Mouse (Mus musculus) testis, adult 2 months (tissue): ENCODE results near the gene Slc25a21. TPM values are rescaled to one million over a fixed set of nuclear protein-coding genes. Genes with fewer than 3 reads are reported as not detected.
A peak's percentile ranks its signal among the peaks of the same experiment; 100 is the strongest.

ENCODE experiments used
- H3K27ac ChIP-seq: fragments of 200-500 bp; 2 replicates; pipeline ENCODE4 v1.5.1; 2012; ENCODE audit warnings: low read depth, low read length; ENCODE audit not compliant: control insufficient read depth, insufficient read depth
- H3K27me3 ChIP-seq: fragments of 200-500 bp; 2 replicates; pipeline ENCODE4 v1.6.1; 2012; ENCODE audit warnings: mild to moderate bottlenecking, low read length, moderate library complexity; ENCODE audit not compliant: control insufficient read depth, insufficient read depth
- H3K36me3 ChIP-seq: fragments of 200-500 bp; 2 replicates; pipeline ENCODE4 v1.6.1; 2012; ENCODE audit warnings: mild to moderate bottlenecking, low read length; ENCODE audit not compliant: control insufficient read depth, insufficient read depth
- H3K4me1 ChIP-seq: fragments of 200-500 bp; 2 replicates; pipeline ENCODE4 v1.6.1; 2012; ENCODE audit warnings: low read length; ENCODE audit not compliant: control insufficient read depth, insufficient read depth
- H3K4me3 ChIP-seq: fragments of 200-500 bp; 2 replicates; pipeline ENCODE4 v1.5.1; 2012; ENCODE audit warnings: low read depth, mild to moderate bottlenecking, low read length, moderate library complexity, mixed read lengths; ENCODE audit not compliant: control insufficient read depth
- CTCF ChIP-seq: fragments of 200-500 bp; IDR thresholded peaks from 2 replicates; pipeline ENCODE4 v1.5.1; 2012; ENCODE audit warnings: low read depth, mild to moderate bottlenecking, inconsistent platforms, low read length, moderate library complexity; ENCODE audit not compliant: control insufficient read depth, insufficient read depth, insufficient replicate concordance
- POLR2A ChIP-seq: fragments of 200-500 bp; IDR thresholded peaks from 2 replicates; pipeline ENCODE4 v1.6.1; 2012; ENCODE audit warnings: low read depth, mild to moderate bottlenecking, inconsistent platforms, low read length, moderate library complexity; ENCODE audit not compliant: control insufficient read depth
- polyA plus RNA-seq: library from polyadenylated mRNA; depleted of rRNA; stranded (reverse); fragments of >200 nt; gene quantifications from 2 replicates; pipeline ENCODE4 v1.2.3, GENCODE M21; 2012

Slc25a21 gene
- polyA plus RNA-seq, 1 experiment = 0.75 TPM

- Histone ChIP-seq H3K4me1 (peaks cover 7% of the 10 kb centered on the region), H3K27me3 (no peaks in the 10 kb centered on the region; the same call in none of the 2 replicates), H3K36me3 (no peaks in the 10 kb centered on the region), H3K27ac (no peak overlapping the region), H3K4me3 (peak overlapping the region; percentile 30)
- TF ChIP-seq CTCF = no peak
- no peak for TF ChIP-seq POLR2A
These were observed 500.1 kb downstream of the Slc25a21 start for GRCm38 (mm10) chr12:56697011-56697740.

DNA sequence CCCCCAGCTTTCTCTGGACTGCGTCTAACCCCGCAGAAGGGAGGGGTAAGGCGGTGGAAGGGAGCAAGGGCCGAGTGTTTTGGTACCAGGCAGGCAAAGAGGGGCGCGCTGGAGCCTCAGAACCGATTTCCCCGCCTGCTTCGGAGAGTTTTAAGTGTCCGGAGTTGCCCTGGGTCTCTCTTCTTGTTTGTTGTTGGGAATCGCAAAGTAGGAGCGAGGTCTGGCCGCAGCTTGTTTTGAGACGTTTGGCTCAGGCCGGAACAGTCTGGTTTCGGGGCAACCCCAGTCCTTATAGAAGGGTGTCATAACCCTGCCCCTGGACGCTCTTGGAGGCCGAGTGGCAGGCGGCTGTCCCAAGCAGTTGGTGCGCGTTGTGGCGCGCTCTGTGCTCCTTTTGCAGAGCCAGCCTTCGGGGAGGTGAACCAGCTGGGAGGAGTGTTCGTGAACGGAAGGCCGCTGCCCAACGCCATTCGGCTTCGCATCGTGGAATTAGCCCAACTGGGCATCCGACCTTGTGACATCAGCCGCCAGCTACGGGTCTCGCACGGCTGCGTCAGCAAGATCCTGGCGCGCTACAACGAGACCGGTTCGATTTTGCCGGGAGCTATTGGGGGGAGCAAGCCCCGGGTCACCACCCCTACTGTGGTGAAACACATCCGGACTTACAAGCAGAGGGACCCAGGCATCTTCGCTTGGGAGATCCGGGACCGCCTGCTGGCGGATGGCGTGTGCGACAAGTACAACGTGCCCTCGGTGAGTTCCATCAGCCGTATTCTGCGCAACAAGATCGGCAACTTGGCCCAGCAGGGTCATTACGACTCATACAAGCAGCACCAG lies 500.9 kb downstream of the Slc25a21 start:
- Histone ChIP-seq H3K27me3 (peaks cover 5% of the 10 kb centered on the region), H3K36me3 (no peaks in the 10 kb centered on the region), H3K4me1 (peaks cover 11% of the 10 kb centered on the region), H3K27ac (no peak overlapping the region), H3K4me3 (peak overlapping the region; percentile 30)
- TF ChIP-seq CTCF = no peak

GRCm38 (mm10) chr12:56695358-56696173 lies 501.7 kb downstream of the Slc25a21 start:
- no peak overlapping the region for H3K27ac ChIP-seq
- no peak for TF ChIP-seq POLR2A
- no peak for TF ChIP-seq CTCF
- H3K4me3 ChIP-seq = peak overlapping the region; percentile 14
- peaks cover 7% of the 10 kb centered on the region for H3K27me3 ChIP-seq
- H3K36me3 ChIP-seq = no peaks in the 10 kb centered on the region
- peaks cover 13% of the 10 kb centered on the region for H3K4me1 ChIP-seq

GRCm38 (mm10) chr12:56694936-56695335 lies 502.3 kb downstream of the Slc25a21 start:
- Histone ChIP-seq H3K36me3 (no peaks in the 10 kb centered on the region), H3K27ac (no peak overlapping the region), H3K4me1 (peaks cover 13% of the 10 kb centered on the region), H3K4me3 (no peak overlapping the region), H3K27me3 (peaks cover 7% of the 10 kb centered on the region)
- no peak for TF ChIP-seq CTCF
- no peak for TF ChIP-seq POLR2A

DNA sequence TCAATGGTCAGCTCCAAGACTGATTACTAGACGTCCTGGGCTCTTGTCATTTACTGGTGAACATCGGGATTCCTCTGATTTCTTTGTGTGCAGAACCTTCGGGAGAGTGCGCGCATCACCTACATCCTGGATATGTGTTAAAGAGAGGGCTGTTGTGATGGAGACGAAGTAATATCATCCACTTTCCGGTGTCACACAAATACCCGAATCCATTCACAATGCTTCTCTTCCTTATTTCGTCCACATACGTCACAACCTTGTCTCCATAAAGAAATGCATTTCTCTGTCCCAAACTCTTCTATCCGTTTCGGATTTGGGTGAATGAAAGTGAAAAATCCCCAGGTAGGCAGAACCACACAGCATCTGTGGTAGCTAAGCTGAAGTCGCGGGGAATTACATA lies 502.9 kb downstream of the Slc25a21 start:
- H3K36me3 ChIP-seq = no peaks in the 10 kb centered on the region
- H3K4me3 ChIP-seq = no peak overlapping the region
- TF ChIP-seq CTCF (no peak), POLR2A (no peak)
- peaks cover 18% of the 10 kb centered on the region for H3K4me1 ChIP-seq
- H3K27me3 ChIP-seq = peaks cover 9% of the 10 kb centered on the region
- H3K27ac ChIP-seq = no peak overlapping the region

DNA sequence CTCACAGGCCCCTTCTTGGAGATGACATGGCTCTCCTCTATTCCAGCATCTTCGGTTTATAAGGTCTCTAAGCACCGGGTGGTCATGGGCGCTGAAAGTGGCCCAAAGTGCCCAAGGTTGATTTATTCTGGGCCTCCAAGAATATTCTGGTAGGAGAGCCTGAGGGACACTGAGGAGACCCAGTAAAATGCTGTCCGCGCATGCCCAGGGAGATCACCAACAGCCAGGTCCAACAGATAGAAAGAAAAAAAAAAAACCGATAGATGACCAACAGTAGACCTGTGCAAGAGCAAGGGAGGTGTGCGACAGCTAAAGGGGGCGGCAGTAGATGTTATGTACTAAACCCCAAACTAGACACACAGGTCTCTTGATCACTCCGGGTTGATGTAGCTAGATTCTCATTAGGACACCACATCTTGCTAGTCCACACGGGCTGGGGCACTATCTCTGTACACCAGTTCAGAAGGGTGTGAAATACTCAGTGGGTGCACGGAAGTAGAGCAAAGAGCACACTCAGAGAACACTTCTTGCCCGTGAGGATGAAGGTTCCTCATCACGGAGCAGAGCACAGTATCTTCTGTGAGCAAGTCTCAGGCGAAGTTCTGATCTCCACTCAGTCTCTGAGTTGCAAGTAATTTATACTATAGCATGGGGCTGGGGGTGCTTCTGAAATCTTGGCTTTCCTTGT lies 503.7 kb downstream of the Slc25a21 start:
- peaks cover 14% of the 10 kb centered on the region for H3K27me3 ChIP-seq
- H3K4me1 ChIP-seq = peaks cover 24% of the 10 kb centered on the region
- no peak overlapping the region for H3K4me3 ChIP-seq
- TF ChIP-seq POLR2A = no peak
- TF ChIP-seq CTCF = no peak
- no peaks in the 10 kb centered on the region for H3K36me3 ChIP-seq
- H3K27ac ChIP-seq = no peak overlapping the region
